Mouse (Mus musculus) MEL (cell line): ENCODE measurements around the gene Vpreb2. TPM values are rescaled to one million over a fixed set of nuclear protein-coding genes. Genes with fewer than 3 reads are reported as not detected.

Source experiments
- DNase-seq: peaks from one replicate; pipeline ENCODE4 v3.0.0; 2011; ENCODE audit warnings: low read depth, low spot score
- H3K27ac ChIP-seq: 2 replicates; pipeline ENCODE4 v1.5.1; 2012; ENCODE audit warnings: low read depth, mild to moderate bottlenecking, control low read depth, low read length, moderate library complexity; ENCODE audit not compliant: control insufficient read depth
- H3K27me3 ChIP-seq, 2 experiments: fragments of 150-350 bp in 1 of 2; sonication (generic) in 1 of 2; 2 replicates each; pipeline ENCODE4 v1.6.1; 2012; ENCODE audit warnings: low read length in 2 of 2, mild to moderate bottlenecking in 2 of 2, improper control_type of control experiment in 1 of 2, moderate library complexity in 1 of 2; ENCODE audit not compliant: insufficient read depth in 2 of 2, control insufficient read depth in 1 of 2
- H3K36me3 ChIP-seq, 2 experiments: 2 replicates each; pipeline ENCODE4 v1.6.1; 2012 to 2014; ENCODE audit warnings: low read length in 2 of 2, improper control_type of control experiment in 1 of 2, inconsistent platforms in 1 of 2, mild to moderate bottlenecking in 1 of 2; ENCODE audit not compliant: insufficient read depth in 2 of 2, control insufficient read depth in 1 of 2
- H3K4me1 ChIP-seq, 2 experiments: fragments of 150-350 bp in 1 of 2; sonication (generic) in 1 of 2; 2 replicates each; pipeline ENCODE4 v1.6.1; 2012; ENCODE audit warnings: low read length in 2 of 2, improper control_type of control experiment in 1 of 2, mild to moderate bottlenecking in 1 of 2; ENCODE audit not compliant: insufficient read depth in 2 of 2, control insufficient read depth in 1 of 2
- H3K4me3 ChIP-seq, 2 experiments: fragments of 150-350 bp in 1 of 2; sonication (generic) in 1 of 2; 2 replicates each; pipeline ENCODE4 v1.5.1; 2012; ENCODE audit warnings: low read depth in 2 of 2, low read length in 2 of 2, mild to moderate bottlenecking in 2 of 2, moderate library complexity in 2 of 2, control low read depth in 1 of 2, improper control_type of control experiment in 1 of 2; ENCODE audit not compliant: control insufficient read depth in 1 of 2, insufficient read depth in 1 of 2
- H3K79me2 ChIP-seq: 2 replicates; pipeline ENCODE4 v1.6.1; 2012; ENCODE audit warnings: mild to moderate bottlenecking, low read length, moderate library complexity; ENCODE audit not compliant: control insufficient read depth, poor library complexity, insufficient read depth
- H3K9ac ChIP-seq: 2 replicates; pipeline ENCODE4 v1.6.1; 2012; ENCODE audit warnings: low read depth, mild to moderate bottlenecking, control low read depth, low read length, moderate library complexity; ENCODE audit not compliant: control insufficient read depth, poor library complexity, severe bottlenecking
- H3K9me3 ChIP-seq: fragments of 150-350 bp; sonication (generic); replicated peaks from 2 replicates; pipeline ENCODE4 v1.6.1; 2012; ENCODE audit warnings: mild to moderate bottlenecking, low read length, improper control_type of control experiment, moderate library complexity; ENCODE audit not compliant: insufficient read depth
- BHLHE40 ChIP-seq: IDR thresholded peaks from 2 replicates; pipeline ENCODE4 v1.6.1; 2012; ENCODE audit warnings: low read depth, mild to moderate bottlenecking, inconsistent platforms, low read length, improper control_type of control experiment, borderline replicate concordance
- CHD2 ChIP-seq: IDR thresholded peaks from 2 replicates; pipeline ENCODE4 v1.6.1; 2011; ENCODE audit warnings: low read length, improper control_type of control experiment
- EP300 ChIP-seq, 2 experiments: IDR thresholded peaks; 2 replicates each; pipeline ENCODE4 v1.6.1; 2011; ENCODE audit warnings: improper control_type of control experiment in 2 of 2, low read length in 2 of 2, low read depth in 1 of 2, mild to moderate bottlenecking in 1 of 2
- ETS1 ChIP-seq: IDR thresholded peaks from 2 replicates; pipeline ENCODE4 v1.6.1; 2012; ENCODE audit warnings: low read depth, mild to moderate bottlenecking, inconsistent platforms, low read length, improper control_type of control experiment, moderate library complexity
- GABPA ChIP-seq: IDR thresholded peaks from 2 replicates; pipeline ENCODE4 v1.6.1; 2012; ENCODE audit warnings: low read depth, mild to moderate bottlenecking, inconsistent platforms, low read length, improper control_type of control experiment, moderate library complexity
- GATA1 ChIP-seq: IDR thresholded peaks from 2 replicates; pipeline ENCODE4 v1.6.1; 2011; ENCODE audit warnings: low read depth, low read length, improper control_type of control experiment
- MAX ChIP-seq: IDR thresholded peaks from 2 replicates; pipeline ENCODE4 v1.6.1; 2011; ENCODE audit warnings: low read length, improper control_type of control experiment
- MYC ChIP-seq: IDR thresholded peaks from 2 replicates; pipeline ENCODE4 v1.6.1; 2011; ENCODE audit warnings: low read depth, mild to moderate bottlenecking, low read length, improper control_type of control experiment, moderate library complexity
- NRF1 ChIP-seq: IDR thresholded peaks from 2 replicates; pipeline ENCODE4 v1.6.1; 2014; ENCODE audit warnings: low read depth, mild to moderate bottlenecking, inconsistent platforms, low read length, improper control_type of control experiment, moderate library complexity; ENCODE audit not compliant: poor library complexity, insufficient read depth, severe bottlenecking
- POLR2A ChIP-seq, 2 experiments: IDR thresholded peaks; 2 replicates each; pipeline ENCODE4 v1.6.1; 2011 to 2012; ENCODE audit warnings: low read length in 2 of 2, mild to moderate bottlenecking in 2 of 2, control low read depth in 1 of 2, improper control_type of control experiment in 1 of 2, low read depth in 1 of 2, moderate library complexity in 1 of 2; ENCODE audit not compliant: control insufficient read depth in 1 of 2, insufficient read depth in 1 of 2, poor library complexity in 1 of 2
- POLR2AphosphoS5 ChIP-seq: IDR thresholded peaks from 2 replicates; pipeline ENCODE4 v1.6.1; 2012; ENCODE audit warnings: low read depth, borderline replicate concordance, mild to moderate bottlenecking, inconsistent platforms, low read length, moderate library complexity, mixed read lengths
- RAD21 ChIP-seq: IDR thresholded peaks from 2 replicates; pipeline ENCODE4 v1.6.1; 2011; ENCODE audit warnings: mild to moderate bottlenecking, low read depth, low read length, improper control_type of control experiment
- SIN3A ChIP-seq: IDR thresholded peaks from 2 replicates; pipeline ENCODE4 v1.6.1; 2012; ENCODE audit warnings: low read length, improper control_type of control experiment, inconsistent platforms
- SMC3 ChIP-seq: IDR thresholded peaks from 2 replicates; pipeline ENCODE4 v1.6.1; 2011; ENCODE audit warnings: low read depth, low read length, improper control_type of control experiment
- TAL1 ChIP-seq: IDR thresholded peaks from 2 replicates; pipeline ENCODE4 v1.6.1; 2012; ENCODE audit warnings: mild to moderate bottlenecking, inconsistent platforms, low read length, moderate library complexity, mixed read lengths
- TCF12 ChIP-seq: IDR thresholded peaks from 2 replicates; pipeline ENCODE4 v1.6.1; 2014; ENCODE audit warnings: low read depth, mild to moderate bottlenecking, inconsistent platforms, low read length, improper control_type of control experiment, moderate library complexity
- UBTF ChIP-seq: IDR thresholded peaks from 2 replicates; pipeline ENCODE4 v1.6.1; 2012; ENCODE audit warnings: low read depth, mild to moderate bottlenecking, inconsistent platforms, low read length, improper control_type of control experiment, moderate library complexity, borderline replicate concordance; ENCODE audit not compliant: insufficient read depth
- USF1 ChIP-seq: IDR thresholded peaks from 2 replicates; pipeline ENCODE4 v1.6.1; 2014; ENCODE audit warnings: low read depth, mild to moderate bottlenecking, inconsistent platforms, low read length, improper control_type of control experiment, moderate library complexity
- USF2 ChIP-seq, 2 experiments: IDR thresholded peaks; 2 replicates each; pipeline ENCODE4 v1.6.1; 2011 to 2012; ENCODE audit warnings: improper control_type of control experiment in 2 of 2, low read length in 2 of 2, borderline replicate concordance in 1 of 2, inconsistent platforms in 1 of 2, low read depth in 1 of 2, mild to moderate bottlenecking in 1 of 2; ENCODE audit not compliant: insufficient read depth in 1 of 2
- ZKSCAN1 ChIP-seq: IDR thresholded peaks from 2 replicates; pipeline ENCODE4 v1.6.1; 2012; ENCODE audit warnings: low read depth, mild to moderate bottlenecking, inconsistent platforms, low read length, improper control_type of control experiment, moderate library complexity
- ZNF384 ChIP-seq: IDR thresholded peaks from 2 replicates; pipeline ENCODE4 v1.6.1; 2012; ENCODE audit warnings: low read depth, mild to moderate bottlenecking, inconsistent platforms, low read length, improper control_type of control experiment
- polyA plus RNA-seq, 2 experiments: library from polyadenylated mRNA; stranded (reverse) in 1 of 2; unstranded in 1 of 2; fragments of >175 nt in 1 of 2; fragments of >200 nt in 1 of 2; gene quantifications; 2 replicates each; pipeline versions ENCODE4 v1.2.1 to v1.2.4; 2012; ENCODE audit warnings: low replicate concordance in 2 of 2, low read depth in 1 of 2; ENCODE audit not compliant: insufficient read length in 2 of 2, insufficient read depth in 1 of 2, missing spikeins in 1 of 2
- total RNA-seq: library from RNA; depleted of rRNA; stranded (reverse); fragments of 300-350 nt; gene quantifications from 2 replicates; pipeline ENCODE4 v1.2.3, GENCODE M21; 2012; rRNA removed

Gene Vpreb2
- total RNA-seq, result not detected in 2 replicates
- not detected for polyA plus RNA-seq

GRCm38 (mm10) chr16:17980128-17980527 is at the start of gene Vpreb2:
TSS of gene Vpreb2 (plus strand) at chr16:17980428.
- no peak for TF ChIP-seq EP300 (IDR thresholded peaks at IDR 0.05; ENCODE audit: low read depth in 1 of 2, low read length in 2 of 2)
- TF ChIP-seq CHD2, result no peak
- no peak for TF ChIP-seq GABPA
- no peak for TF ChIP-seq ZNF384
- no peak for TF ChIP-seq BHLHE40
- TF ChIP-seq POLR2AphosphoS5, result no peak
- Histone ChIP-seq H3K9ac (no peak within 1 kb of the TSS), H3K9me3 (no peaks in the 10 kb centered on the region), H3K27ac (no peak within 1 kb of the TSS), H3K4me3 (no peak within 1 kb of the TSS), H3K36me3 (no peaks in the 10 kb centered on the region), H3K79me2 (no peaks in the 10 kb centered on the region), H3K27me3 (peaks cover 0 to 8% of the 10 kb centered on the region in 2 experiments; a peak in 2 of 4 replicates), H3K4me1 (peaks cover 0 to 5% of the 10 kb centered on the region in 2 experiments; a peak in 2 of 4 replicates)
- DNase-seq, result no peak

GRCm38 (mm10) chr16:17931906-17932460 is 48.2 kb upstream of the Vpreb2 start:
- no peak overlapping the region for H3K9ac ChIP-seq
- no peak for TF ChIP-seq NRF1
- TF ChIP-seq CHD2, result no peak
- TF ChIP-seq POLR2A (IDR thresholded peaks at IDR 0.05; ENCODE audit: control insufficient read depth in 1 of 2, insufficient read depth in 1 of 2, low read depth in 1 of 2, low read length in 2 of 2, poor library complexity in 1 of 2), result no peak
- no peak for TF ChIP-seq MYC
- no peak for TF ChIP-seq RAD21
- TF ChIP-seq UBTF, result no peak
- no peak for TF ChIP-seq SIN3A
- TF ChIP-seq TAL1, result no peak
- TF ChIP-seq ZNF384, result no peak
- TF ChIP-seq MAX, result no peak
- no peak for TF ChIP-seq ZKSCAN1
- TF ChIP-seq GATA1, result no peak
- no peak for TF ChIP-seq SMC3
- no peak for TF ChIP-seq POLR2AphosphoS5
- no peak for TF ChIP-seq BHLHE40
- no peak for TF ChIP-seq ETS1
- no peak for TF ChIP-seq USF1
- no peak for TF ChIP-seq USF2 (IDR thresholded peaks at IDR 0.05; ENCODE audit: borderline replicate concordance in 1 of 2, insufficient read depth in 1 of 2, low read depth in 1 of 2, low read length in 2 of 2)
- no peak for TF ChIP-seq TCF12
- H3K27me3 ChIP-seq, result no peaks in the 10 kb centered on the region
- no peaks in the 10 kb centered on the region for H3K9me3 ChIP-seq
- H3K4me1 ChIP-seq, result peaks cover 24 to 38% of the 10 kb centered on the region in 2 experiments
- no peak overlapping the region for H3K27ac ChIP-seq
- no peak overlapping the region for H3K4me3 ChIP-seq
- peaks cover 0 to 25% of the 10 kb centered on the region in 2 experiments; a peak in 2 of 4 replicates for H3K36me3 ChIP-seq
- no peak for DNase-seq
- peaks cover 9% of the 10 kb centered on the region for H3K79me2 ChIP-seq
